Mouse (Mus musculus) kidney, adult 11 months (tissue): ENCODE results near the gene Lrrc72.

Experiments used
- DNase-seq: peaks from one replicate; pipeline ENCODE4 v3.0.0; 2022

Gene Lrrc72

DNA sequence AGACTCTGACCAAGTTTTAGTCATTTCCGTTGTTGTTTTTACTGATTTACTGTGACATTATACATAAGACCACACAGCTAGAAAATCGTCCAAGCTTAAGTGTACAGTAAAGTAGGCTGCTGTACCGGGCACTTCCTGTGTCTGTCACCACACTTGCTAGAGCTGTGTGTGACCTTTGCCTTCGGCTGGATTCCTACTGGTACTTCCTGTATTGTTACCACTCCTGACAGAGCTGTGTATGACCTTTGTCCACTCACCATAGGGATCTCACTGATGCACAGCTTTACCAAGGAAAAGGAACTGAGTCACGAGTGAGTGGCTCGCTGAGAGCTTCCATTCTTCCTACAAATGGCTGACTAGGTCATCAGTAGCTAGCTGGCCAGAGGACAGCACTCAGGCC is 66.1 kb downstream of the Lrrc72 start:
- no peak for DNase-seq

DNA sequence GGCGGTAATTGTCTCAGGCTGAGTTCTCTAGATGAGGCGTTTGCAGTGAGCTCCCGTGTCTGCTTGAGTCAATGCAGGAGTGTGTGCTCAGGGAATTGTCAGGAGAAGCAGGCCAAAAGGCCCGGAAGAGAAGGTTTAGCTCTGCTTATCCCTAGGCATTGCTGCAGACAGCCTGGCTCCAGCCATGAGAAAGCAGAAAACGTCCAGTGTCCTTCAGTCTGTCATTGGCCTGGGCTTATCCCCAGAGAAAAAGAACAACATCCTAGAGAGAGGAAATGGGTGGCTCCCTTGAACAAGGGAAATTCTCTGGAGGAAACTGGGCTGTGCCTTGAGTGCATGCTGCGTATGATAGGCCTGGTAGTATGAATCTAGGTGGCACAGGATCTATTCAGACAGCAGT is 70.6 kb downstream of the Lrrc72 start:
- DNase-seq, result peak; percentile 29

DNA sequence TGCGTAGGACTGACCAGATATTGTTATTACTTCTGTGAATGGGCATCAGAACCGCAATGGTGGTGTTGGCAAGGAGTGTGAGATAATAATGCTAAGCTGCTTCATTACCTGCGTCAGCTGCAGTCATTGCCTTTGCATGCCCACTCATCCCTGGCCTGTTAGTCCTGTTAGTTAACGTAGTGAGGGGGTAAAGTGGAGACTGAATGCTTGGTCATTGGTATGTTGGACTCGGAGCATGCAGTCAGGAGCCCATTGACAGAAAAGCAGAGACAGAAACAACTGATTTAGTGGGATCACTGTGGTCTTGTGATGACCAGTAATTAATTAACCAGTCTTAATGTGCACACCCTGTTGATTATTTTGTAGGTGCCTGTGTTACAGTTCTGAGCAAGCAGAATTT is 76.0 kb downstream of the Lrrc72 start:
- no peak for DNase-seq

DNA sequence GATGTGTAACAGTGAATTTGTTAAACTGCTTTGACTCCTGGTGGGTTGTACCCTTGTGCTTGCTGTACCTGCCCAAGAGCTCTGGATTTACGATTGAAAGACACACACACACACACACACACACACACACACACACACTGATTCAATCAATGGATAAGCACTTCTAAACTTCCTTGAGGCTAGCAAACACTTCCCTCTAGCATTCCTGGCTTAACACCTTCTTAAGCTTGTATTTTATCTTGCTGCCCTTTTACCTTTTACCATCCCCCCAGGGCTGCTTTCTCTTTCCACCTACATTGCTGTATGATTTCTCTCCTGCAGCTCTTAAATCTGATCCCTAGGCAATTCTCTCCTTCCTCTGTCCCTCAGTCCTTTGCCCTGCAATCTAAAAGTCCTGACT is 87.9 kb downstream of the Lrrc72 start:
- DNase-seq, result no peak

DNA sequence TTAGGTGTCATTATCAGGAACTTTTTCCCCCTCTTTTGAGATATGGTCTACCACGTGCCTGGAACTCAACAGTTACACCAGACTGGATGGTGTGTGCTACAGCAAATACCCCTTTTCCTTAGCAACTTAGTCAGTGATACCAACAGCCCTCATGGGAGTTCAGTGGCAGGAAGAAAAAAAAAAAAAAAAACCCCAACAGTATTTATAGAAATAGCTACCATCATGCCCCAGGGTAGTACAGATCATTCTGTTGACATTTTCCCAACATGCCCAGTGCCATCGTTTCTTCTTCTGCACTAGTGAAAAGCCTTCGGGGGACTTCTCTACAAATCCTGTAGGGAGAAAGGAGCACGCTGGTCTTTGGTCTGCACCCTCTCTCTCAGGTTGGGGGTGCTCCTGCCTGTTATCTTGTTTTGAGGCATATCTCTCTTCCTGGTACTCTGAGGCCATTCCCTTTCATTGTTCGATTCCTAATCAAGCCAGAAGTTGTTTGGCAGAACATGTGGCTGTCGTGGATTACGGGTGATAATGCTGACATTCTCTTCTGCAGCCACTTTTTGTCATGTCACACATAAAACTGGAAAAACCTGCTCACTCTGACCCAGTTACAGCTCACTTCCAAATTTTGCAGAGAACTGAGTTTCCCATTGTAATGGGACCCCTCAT is 88.9 kb downstream of the Lrrc72 start:
- DNase-seq, result no peak
